Mouse (Mus musculus): Measurements from ENCODE around the gene 4932438H23Rik.

- TF ChIP-seq CTCF (IDR thresholded peaks at IDR 0.05; ENCODE audit: low read depth, low read length) (no peak), POLR2AphosphoS5 (IDR thresholded peaks at IDR 0.05; ENCODE audit: insufficient replicate concordance, low read depth, low read length) (no peak)
Measured at GRCm38 (mm10) chr16:91020842-91021483, 74.0 kb downstream of the 4932438H23Rik start.
